Mouse (Mus musculus): ENCODE data around the gene Adig.

Adig gene

GRCm38 (mm10) chr2:158541286-158541685 is 38.9 kb downstream of the Adig start:
- DNase-seq (ENCODE audit: low spot score): no peak

GRCm38 (mm10) chr2:158545266-158545665 is 42.9 kb downstream of the Adig start:
- no peak for DNase-seq (ENCODE audit: low spot score)

- DNase-seq (ENCODE audit: low spot score): peak; percentile 35
Measured at GRCm38 (mm10) chr2:158546751-158547150, 44.3 kb downstream of the Adig start.

- peak; percentile 45 for DNase-seq (ENCODE audit: low spot score)
Measured at GRCm38 (mm10) chr2:158550067-158550466, 47.7 kb downstream of the Adig start.

- DNase-seq (ENCODE audit: low spot score): no peak
Measured at GRCm38 (mm10) chr2:158554366-158554765, 52.0 kb downstream of the Adig start.

- no peak for DNase-seq (ENCODE audit: low spot score)
Measured at GRCm38 (mm10) chr2:158555252-158555651, 52.8 kb downstream of the Adig start.

GRCm38 (mm10) chr2:158555812-158556211 is 53.4 kb downstream of the Adig start:
- no peak for DNase-seq (ENCODE audit: low spot score)

- DNase-seq (ENCODE audit: low spot score): peak; percentile 44
Measured at GRCm38 (mm10) chr2:158556225-158556624, 53.8 kb downstream of the Adig start.

- DNase-seq (ENCODE audit: low spot score): no peak
Measured at GRCm38 (mm10) chr2:158556750-158557149, 54.3 kb downstream of the Adig start.
